Mouse (Mus musculus): ENCODE measurements around the gene BC034090. TPM values are rescaled to one million over a fixed set of nuclear protein-coding genes. Genes with fewer than 3 reads are reported as not detected.
A peak's percentile ranks its signal among the peaks of the same experiment; 100 is the strongest.

The BC034090 gene
- 0.21 and 0.30 TPM in 2 replicates for polyA plus RNA-seq (2015; fragmentation: Nextera tagmentation; extraction: Ambion mirVana)

- Histone ChIP-seq H3K27ac (replicated peaks) (no peak within 1 kb of the TSS), H3K9me3 (replicated peaks) (no peaks in the 10 kb centered on the region), H3K36me3 (replicated peaks) (no peaks in the 10 kb centered on the region), H3K27me3 (peaks cover 77% of the 10 kb centered on the region), H3K4me2 (peak within 1 kb of the TSS; percentile 65), H3K4me1 (replicated peaks) (peaks cover 8% of the 10 kb centered on the region), H3K4me3 (replicated peaks) (peak within 1 kb of the TSS; percentile 50), H3K9ac (no peak within 1 kb of the TSS)
- no peak for ATAC-seq (ENCODE audit: insufficient read depth)
- 2% methylated on average over 81 of the region's 85 CpGs for WGBS (ENCODE audit: insufficient replicate concordance)
Observed at GRCm38 (mm10) chr1:155243797-155244770, at the start of gene BC034090. BC034090 (minus strand) TSS chr1:155244444.

GRCm38 (mm10) chr1:155293446-155293845 lies 49.2 kb upstream of the BC034090 start:
- no peaks in the 10 kb centered on the region for H3K27me3 ChIP-seq
- no peak overlapping the region for H3K4me2 ChIP-seq
- peaks cover 21% of the 10 kb centered on the region for H3K36me3 ChIP-seq (replicated peaks)
- H3K9ac ChIP-seq = no peak overlapping the region
- ATAC-seq (ENCODE audit: insufficient read depth) = no peak
- 21% methylated on average over 3 of the region's 3 CpGs for WGBS (ENCODE audit: insufficient replicate concordance)
- no peak overlapping the region for H3K4me3 ChIP-seq (replicated peaks)
- no peaks in the 10 kb centered on the region for H3K9me3 ChIP-seq (replicated peaks)
- H3K4me1 ChIP-seq (replicated peaks) = no peaks in the 10 kb centered on the region
- no peak overlapping the region for H3K27ac ChIP-seq (replicated peaks)

- no peak overlapping the region for H3K27ac ChIP-seq (replicated peaks)
- no peak overlapping the region for H3K9ac ChIP-seq
- peaks cover 45% of the 10 kb centered on the region for H3K36me3 ChIP-seq (replicated peaks)
- no peak overlapping the region for H3K4me3 ChIP-seq (replicated peaks)
- 90% methylated on average over 1 of the region's 1 CpGs for WGBS (ENCODE audit: insufficient replicate concordance)
- no peaks in the 10 kb centered on the region for H3K27me3 ChIP-seq
- H3K9me3 ChIP-seq (replicated peaks) = no peaks in the 10 kb centered on the region
- H3K4me1 ChIP-seq (replicated peaks) = no peaks in the 10 kb centered on the region
- no peak for ATAC-seq (ENCODE audit: insufficient read depth)
- no peak overlapping the region for H3K4me2 ChIP-seq
Observed at GRCm38 (mm10) chr1:155289411-155289810, 45.2 kb upstream of the BC034090 start.

GRCm38 (mm10) chr1:155288033-155288432 lies 43.8 kb upstream of the BC034090 start:
- Histone ChIP-seq H3K27ac (replicated peaks) (no peak overlapping the region), H3K4me1 (replicated peaks) (no peaks in the 10 kb centered on the region), H3K36me3 (replicated peaks) (peaks cover 51% of the 10 kb centered on the region), H3K4me3 (replicated peaks) (no peak overlapping the region), H3K4me2 (no peak overlapping the region), H3K9ac (no peak overlapping the region), H3K9me3 (replicated peaks) (no peaks in the 10 kb centered on the region), H3K27me3 (no peaks in the 10 kb centered on the region)
- 68% methylated on average over 3 of the region's 3 CpGs for WGBS (ENCODE audit: insufficient replicate concordance)
- ATAC-seq (ENCODE audit: insufficient read depth) = no peak

- no peak for ATAC-seq (ENCODE audit: insufficient read depth)
- WGBS (ENCODE audit: insufficient replicate concordance) = 60% methylated on average over 7 of the region's 7 CpGs
- Histone ChIP-seq H3K4me3 (replicated peaks) (no peak overlapping the region), H3K9ac (no peak overlapping the region), H3K27ac (replicated peaks) (no peak overlapping the region), H3K4me1 (replicated peaks) (no peaks in the 10 kb centered on the region), H3K27me3 (no peaks in the 10 kb centered on the region), H3K4me2 (no peak overlapping the region), H3K9me3 (replicated peaks) (no peaks in the 10 kb centered on the region), H3K36me3 (replicated peaks) (peaks cover 47% of the 10 kb centered on the region)
Observed at GRCm38 (mm10) chr1:155283808-155284207, 39.6 kb upstream of the BC034090 start.

GRCm38 (mm10) chr1:155281003-155281793 lies 37.0 kb upstream of the BC034090 start:
- H3K4me3 ChIP-seq (replicated peaks) = no peak overlapping the region
- no peak overlapping the region for H3K9ac ChIP-seq
- H3K27ac ChIP-seq (replicated peaks) = no peak overlapping the region
- H3K36me3 ChIP-seq (replicated peaks) = peaks cover 31% of the 10 kb centered on the region
- no peaks in the 10 kb centered on the region for H3K9me3 ChIP-seq (replicated peaks)
- no peak overlapping the region for H3K4me2 ChIP-seq
- WGBS (ENCODE audit: insufficient replicate concordance) = 64% methylated on average over 18 of the region's 18 CpGs
- H3K27me3 ChIP-seq = no peaks in the 10 kb centered on the region
- peaks cover 17% of the 10 kb centered on the region for H3K4me1 ChIP-seq (replicated peaks)
- ATAC-seq (ENCODE audit: insufficient read depth) = peak; percentile 58

GRCm38 (mm10) chr1:155280306-155280705 lies 36.1 kb upstream of the BC034090 start:
- H3K27ac ChIP-seq (replicated peaks) = no peak overlapping the region
- no peaks in the 10 kb centered on the region for H3K9me3 ChIP-seq (replicated peaks)
- no peak overlapping the region for H3K4me3 ChIP-seq (replicated peaks)
- peaks cover 24% of the 10 kb centered on the region for H3K36me3 ChIP-seq (replicated peaks)
- H3K9ac ChIP-seq = no peak overlapping the region
- 85% methylated on average over 10 of the region's 10 CpGs for WGBS (ENCODE audit: insufficient replicate concordance)
- no peak for ATAC-seq (ENCODE audit: insufficient read depth)
- H3K4me2 ChIP-seq = no peak overlapping the region
- H3K4me1 ChIP-seq (replicated peaks) = peaks cover 19% of the 10 kb centered on the region
- H3K27me3 ChIP-seq = no peaks in the 10 kb centered on the region

- Histone ChIP-seq H3K4me3 (replicated peaks) (no peak overlapping the region), H3K4me1 (replicated peaks) (peaks cover 19% of the 10 kb centered on the region), H3K27ac (replicated peaks) (no peak overlapping the region), H3K36me3 (replicated peaks) (no peaks in the 10 kb centered on the region), H3K9ac (no peak overlapping the region), H3K9me3 (replicated peaks) (no peaks in the 10 kb centered on the region), H3K4me2 (peak overlapping the region; percentile 45), H3K27me3 (no peaks in the 10 kb centered on the region)
- peak; percentile 68 for ATAC-seq (ENCODE audit: insufficient read depth)
- 32% methylated on average over 13 of the region's 13 CpGs for WGBS (ENCODE audit: insufficient replicate concordance)
Observed at GRCm38 (mm10) chr1:155276381-155277033, 32.3 kb upstream of the BC034090 start.

GRCm38 (mm10) chr1:155275793-155276192 lies 31.5 kb upstream of the BC034090 start:
- Histone ChIP-seq H3K4me2 (no peak overlapping the region), H3K36me3 (replicated peaks) (no peaks in the 10 kb centered on the region), H3K27ac (replicated peaks) (no peak overlapping the region), H3K9me3 (replicated peaks) (no peaks in the 10 kb centered on the region), H3K4me1 (replicated peaks) (peaks cover 19% of the 10 kb centered on the region), H3K9ac (no peak overlapping the region), H3K27me3 (no peaks in the 10 kb centered on the region), H3K4me3 (replicated peaks) (no peak overlapping the region)
- ATAC-seq (ENCODE audit: insufficient read depth) = no peak
- WGBS (ENCODE audit: insufficient replicate concordance) = 80% methylated on average over 4 of the region's 4 CpGs

- H3K4me1 ChIP-seq (replicated peaks) = peaks cover 19% of the 10 kb centered on the region
- 67% methylated on average over 3 of the region's 3 CpGs for WGBS (ENCODE audit: insufficient replicate concordance)
- no peak overlapping the region for H3K4me3 ChIP-seq (replicated peaks)
- no peak overlapping the region for H3K27ac ChIP-seq (replicated peaks)
- no peaks in the 10 kb centered on the region for H3K36me3 ChIP-seq (replicated peaks)
- no peak for ATAC-seq (ENCODE audit: insufficient read depth)
- no peaks in the 10 kb centered on the region for H3K9me3 ChIP-seq (replicated peaks)
- H3K9ac ChIP-seq = no peak overlapping the region
- no peak overlapping the region for H3K4me2 ChIP-seq
- H3K27me3 ChIP-seq = no peaks in the 10 kb centered on the region
Observed at GRCm38 (mm10) chr1:155274976-155275375, 30.7 kb upstream of the BC034090 start.

- Histone ChIP-seq H3K4me3 (replicated peaks) (no peak overlapping the region), H3K4me2 (no peak overlapping the region), H3K27ac (replicated peaks) (no peak overlapping the region), H3K27me3 (no peaks in the 10 kb centered on the region), H3K9me3 (replicated peaks) (no peaks in the 10 kb centered on the region), H3K36me3 (replicated peaks) (no peaks in the 10 kb centered on the region), H3K9ac (no peak overlapping the region), H3K4me1 (replicated peaks) (peaks cover 19% of the 10 kb centered on the region)
- ATAC-seq (ENCODE audit: insufficient read depth) = no peak
- 59% methylated on average over 4 of the region's 4 CpGs for WGBS (ENCODE audit: insufficient replicate concordance)
Observed at GRCm38 (mm10) chr1:155272953-155273352, 28.7 kb upstream of the BC034090 start.

Measured in liver, embryonic 15.5 days (tissue).